Mouse (Mus musculus) olfactory bulb, adult 2 months (tissue): ENCODE results near the gene Tmem247.

ENCODE experiments used
- CTCF ChIP-seq: fragments of 200-500 bp; IDR thresholded peaks from 2 replicates; pipeline ENCODE4 v1.5.1; 2012; ENCODE audit warnings: low read depth, mild to moderate bottlenecking, low read length, moderate library complexity; ENCODE audit not compliant: insufficient read depth
- POLR2A ChIP-seq: fragments of 200-500 bp; IDR thresholded peaks from 2 replicates; pipeline ENCODE4 v1.6.1; 2012; ENCODE audit warnings: mild to moderate bottlenecking, low read depth, low read length, moderate library complexity; ENCODE audit not compliant: insufficient read depth

- TF ChIP-seq CTCF = no peak
- no peak for TF ChIP-seq POLR2A
Observed at GRCm38 (mm10) chr17:86899821-86900220, 17.3 kb upstream of the Tmem247 start.
